Mouse (Mus musculus) Muller cell, postnatal 12 days (primary cell): ENCODE results near the gene Coq4.

Experiments
- DNase-seq: peaks from one replicate; pipeline ENCODE4 v3.0.0-alpha.2; 2015; ENCODE audit errors: inconsistent ontology term

The Coq4 gene

DNA sequence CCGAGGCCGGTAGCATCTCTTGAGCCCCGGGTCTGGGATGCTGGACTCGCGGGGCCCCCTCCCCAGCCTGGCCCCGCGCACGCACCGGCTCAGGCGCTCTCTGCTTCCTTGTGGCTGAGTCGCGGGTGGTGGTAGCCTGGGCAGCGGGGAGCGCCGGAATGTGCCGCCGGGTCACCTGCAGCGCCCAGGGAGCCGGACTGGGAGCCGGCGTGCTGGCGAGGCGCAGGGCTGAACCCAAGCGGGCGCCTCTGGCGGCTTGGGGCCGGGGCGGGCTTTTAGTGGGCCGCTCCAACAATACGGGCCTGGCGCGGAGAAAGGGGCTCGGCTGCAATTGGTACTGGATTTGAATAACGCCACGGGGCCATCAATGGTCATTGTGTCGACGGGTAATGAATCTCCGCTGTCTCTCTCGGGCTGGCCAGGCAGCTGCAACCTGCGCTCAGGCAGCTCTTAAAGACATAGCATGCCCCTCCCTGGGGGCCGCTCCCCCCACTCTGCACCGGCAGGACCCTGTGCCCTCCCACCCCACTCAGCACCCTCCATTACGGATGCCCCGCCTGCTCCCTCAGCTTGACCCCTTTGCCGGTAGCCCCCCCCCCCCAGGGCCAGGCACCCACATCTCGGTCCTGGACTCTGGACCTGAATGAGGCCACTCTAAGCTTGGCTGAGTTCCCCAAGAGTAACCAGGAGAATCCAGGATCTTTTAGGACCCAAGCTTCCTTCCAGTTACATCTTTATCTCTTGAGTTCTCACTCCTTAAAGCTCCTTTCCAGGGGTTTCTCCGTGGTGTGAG, 59.0 kb downstream of the Coq4 start:
- DNase-seq, result peak; percentile 29

- no peak for DNase-seq
These were observed 59.6 kb downstream of the Coq4 start for GRCm38 (mm10) chr2:29846911-29847310.
